Mouse (Mus musculus): ENCODE measurements around the gene Olfr1383.
"Not testable (repeated sequence)": the region's sequence is repeated elsewhere in the genome, so short reads cannot be mapped to it uniquely, and the experiment has no call there.

Olfr1383 gene

GRCm38 (mm10) chr11:49519348-49519747 lies at the start of gene Olfr1383:
Gene Olfr1383, plus strand, starts transcription at chr11:49519648.
- in situ Hi-C loops (cut with MboI, MseI) = no loop called here

DNA sequence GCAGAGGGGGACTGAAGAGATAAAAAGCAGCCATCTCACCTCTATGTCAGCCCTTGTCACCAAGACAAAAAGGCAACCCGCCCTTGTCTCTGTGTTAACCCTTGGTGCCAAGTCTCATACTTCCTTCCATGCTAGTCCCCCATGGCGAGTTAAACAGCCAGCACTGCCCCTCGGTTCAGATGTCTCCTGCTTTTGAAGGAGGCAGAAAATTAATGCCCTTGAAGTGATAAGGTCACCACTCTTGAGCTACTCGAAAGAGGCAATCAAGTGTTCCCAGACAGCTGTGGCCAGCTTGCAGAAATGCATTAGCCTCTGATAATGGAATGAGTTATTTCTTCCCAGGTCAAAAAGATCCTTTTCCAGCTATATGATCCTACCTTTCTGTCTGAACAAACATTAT lies 33.5 kb upstream of the Olfr1383 start:
- in situ Hi-C loops (cut with MboI, MseI) = no loop called here

DNA sequence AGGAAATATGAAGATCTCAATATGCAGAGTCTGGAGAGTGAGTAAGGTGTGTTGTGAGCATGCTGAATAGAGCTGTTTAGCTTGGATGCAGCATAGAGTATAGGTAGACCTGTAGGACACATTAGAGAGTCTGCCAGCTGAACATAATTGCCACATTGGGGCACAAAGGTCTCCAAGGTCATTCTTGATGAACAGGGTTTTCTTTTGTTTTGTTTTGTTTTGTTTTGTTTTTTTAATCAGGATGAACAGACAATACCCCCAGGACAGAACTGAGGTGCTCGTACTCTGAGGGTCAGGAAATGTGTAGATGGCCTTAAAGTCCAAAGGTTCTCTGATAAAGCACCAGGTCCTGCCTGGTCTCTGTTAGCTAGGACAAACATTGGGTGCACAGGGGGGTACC lies 30.7 kb upstream of the Olfr1383 start, which contains the start of gene Olfr1385:
Olfr1385 (plus strand) TSS at position 301 of the 400 bp plus-strand sequence.
- in situ Hi-C loops (cut with MboI, MseI) = not testable (repeated sequence)

DNA sequence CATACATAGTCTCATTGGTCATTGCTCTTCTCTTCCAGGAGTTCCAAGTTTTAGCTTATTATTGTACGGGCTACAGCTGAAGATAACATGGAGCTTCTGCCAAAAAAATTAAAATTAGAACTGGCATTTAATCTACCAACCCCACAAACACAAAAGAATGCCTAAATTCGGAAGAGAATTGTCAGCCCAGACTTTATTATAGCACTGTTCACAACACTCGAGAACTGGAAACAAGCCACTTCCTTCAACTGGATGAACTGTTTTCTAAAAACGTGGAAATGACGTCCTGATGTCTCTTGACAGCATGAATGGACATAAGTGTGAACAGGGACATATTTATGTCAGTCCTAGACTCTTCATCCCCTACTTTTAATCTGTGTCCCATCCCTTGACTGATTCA lies 1.4 kb upstream of the Olfr1383 start:
- in situ Hi-C loops (cut with MboI, MseI) = no loop called here

DNA sequence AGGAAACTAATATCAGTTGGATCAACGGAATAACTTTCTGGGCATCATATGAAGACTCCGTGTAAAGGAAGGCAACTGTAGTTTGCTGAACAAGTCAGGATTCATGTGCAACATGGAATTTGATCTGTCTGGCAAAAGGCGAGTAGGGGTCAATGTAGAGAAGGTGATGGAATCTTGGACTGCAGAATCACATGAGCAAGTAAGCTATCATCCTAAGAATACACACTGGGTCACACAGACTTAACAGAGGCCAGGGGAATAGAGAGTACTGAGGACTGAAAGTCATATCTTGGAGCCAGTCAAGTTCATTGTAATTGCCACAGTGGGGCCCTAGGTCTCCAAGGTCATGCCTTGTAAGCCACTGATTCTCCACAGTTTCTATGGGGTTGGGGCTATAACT lies 8.5 kb downstream of the Olfr1383 start, which contains the start of gene Olfr1382:
Olfr1382 (plus strand) TSS at position 301 of the 400 bp plus-strand sequence.
- in situ Hi-C loops (cut with MboI, MseI) = no loop called here

DNA sequence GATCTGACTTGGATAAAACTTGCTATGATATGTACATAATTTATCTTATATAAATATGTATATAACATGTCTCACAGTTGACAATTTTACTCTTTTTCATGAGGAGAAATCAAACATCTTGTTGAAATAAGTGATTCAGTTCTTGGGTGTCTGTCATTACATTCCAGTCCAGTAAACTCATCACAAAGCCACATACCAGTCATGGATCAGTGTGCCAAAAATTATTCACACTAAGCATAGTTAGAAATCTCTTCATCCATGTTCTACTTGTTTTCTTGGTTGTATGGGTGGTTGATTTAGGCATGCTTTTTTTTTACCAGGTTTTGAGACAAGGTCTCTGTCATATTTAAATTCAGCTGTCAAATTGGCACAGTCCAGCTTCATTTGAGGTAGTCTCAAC lies 13.3 kb downstream of the Olfr1383 start:
- in situ Hi-C loops (cut with MboI, MseI) = no loop called here

GRCm38 (mm10) chr11:49536631-49537030 lies 17.2 kb downstream of the Olfr1383 start:
- in situ Hi-C loops (cut with MboI, MseI) = not testable (repeated sequence)

- in situ Hi-C loops (cut with MboI, MseI) = not testable (repeated sequence)
Measured at GRCm38 (mm10) chr11:49543149-49543548, 23.7 kb downstream of the Olfr1383 start, which contains the start of gene Olfr1381. Gene Olfr1381, plus strand, starts transcription at chr11:49543449.

- in situ Hi-C loops (cut with MboI, MseI) = loop anchor here (25.0 kb wide), 1 partner anchor 367 kb away; the partner anchor contains the start of gene Btnl9
Measured at GRCm38 (mm10) chr11:49554033-49554432, 34.6 kb downstream of the Olfr1383 start.

DNA sequence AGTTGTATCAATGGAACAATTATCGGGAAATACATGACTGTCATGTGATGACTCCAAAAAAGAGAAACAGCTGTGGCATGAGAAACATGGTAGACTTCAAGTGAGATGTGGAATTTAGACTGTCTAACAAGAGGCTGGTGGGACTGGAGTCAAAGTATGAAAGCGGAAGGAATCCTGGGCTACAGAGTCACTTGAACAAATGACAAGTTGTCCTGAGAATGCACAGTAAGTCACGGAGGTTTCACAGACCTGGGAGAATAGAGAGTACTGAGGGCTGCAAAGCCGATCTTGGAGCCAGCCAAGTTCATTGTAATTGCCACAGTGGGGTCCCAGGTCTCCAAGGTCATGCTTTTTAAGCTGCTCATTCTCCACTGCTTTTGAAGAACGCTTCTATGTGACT lies 37.1 kb downstream of the Olfr1383 start, which contains the start of gene Olfr1380:
Olfr1380 (plus strand) TSS at position 301 of the 400 bp plus-strand sequence.
- in situ Hi-C loops (cut with MboI, MseI) = loop anchor here (25.0 kb wide), 1 partner anchor 369 kb away; the partner anchor contains the start of gene Btnl9

DNA sequence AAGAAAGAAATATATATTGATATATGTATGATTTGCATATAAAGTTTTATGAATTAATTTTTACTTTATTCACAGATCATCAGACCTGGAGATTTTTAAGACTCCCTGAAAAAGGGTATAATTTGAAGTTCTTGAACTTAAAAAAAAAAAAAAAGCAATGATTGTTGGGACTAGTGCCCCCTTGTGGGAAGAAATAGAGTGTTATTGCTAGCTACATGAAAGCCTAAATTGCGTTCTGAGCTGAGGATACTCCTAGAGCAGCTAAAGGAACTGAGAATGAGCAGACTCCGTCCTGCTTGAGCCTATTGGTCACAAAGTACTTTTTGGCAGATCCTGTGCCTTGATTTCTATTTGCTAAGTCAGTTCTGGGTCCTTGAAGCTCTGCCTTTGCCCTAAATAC lies 55.6 kb downstream of the Olfr1383 start:
- in situ Hi-C loops (cut with MboI, MseI) = not testable (repeated sequence)
